Mouse (Mus musculus): Measurements from ENCODE around the gene Upf1. TPM values are rescaled to one million over a fixed set of nuclear protein-coding genes. Genes with fewer than 3 reads are reported as not detected.
A peak's percentile ranks its signal among the peaks of the same experiment; 100 is the strongest.

Upf1 gene
- polyA plus RNA-seq, 1 experiment = 47.2 TPM

DNA sequence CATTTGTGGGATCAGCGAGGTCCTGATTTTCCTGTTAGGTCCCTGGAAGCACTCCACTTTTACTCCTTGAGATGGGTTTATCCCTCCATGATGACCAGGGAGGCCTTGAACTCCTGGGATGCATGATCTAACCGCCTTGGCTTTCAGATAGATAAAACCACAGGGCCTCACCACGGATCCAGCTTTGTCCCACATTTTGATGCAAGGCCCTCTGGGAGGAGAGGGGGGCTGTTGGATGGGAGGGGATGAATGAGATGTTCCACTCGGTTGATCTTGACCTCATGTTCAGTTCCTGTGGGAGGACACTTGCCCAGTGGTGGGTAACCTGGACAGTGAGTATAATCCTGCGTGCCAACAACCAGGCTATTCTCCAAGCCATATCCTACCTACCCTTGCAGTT lies 68.7 kb downstream of the Upf1 start:
- TF ChIP-seq MYOD1 (IDR thresholded peaks at IDR 0.05; ENCODE audit: control insufficient read depth, insufficient read length, low read depth) = no peak
- no peak for TF ChIP-seq MYOG (IDR thresholded peaks at IDR 0.05; ENCODE audit: control insufficient read depth, extremely low read depth, insufficient read length)
- no peak for TF ChIP-seq MAX (IDR thresholded peaks at IDR 0.05)
- no peak for TF ChIP-seq USF1 (IDR thresholded peaks at IDR 0.05; ENCODE audit: low read depth)
- H3K4me3 ChIP-seq (ENCODE audit: insufficient read depth, poor library complexity, severe bottlenecking) = no peak overlapping the region
- H3K79me2 ChIP-seq (ENCODE audit: control insufficient read depth, insufficient read depth) = peaks cover 37% of the 10 kb centered on the region
- no peak overlapping the region for H3ac ChIP-seq (ENCODE audit: control insufficient read depth, insufficient read length, low read depth)
- H3K27me3 ChIP-seq (ENCODE audit: control insufficient read depth, insufficient read depth, insufficient read length) = no peaks in the 10 kb centered on the region
- H3K79me3 ChIP-seq (ENCODE audit: low read depth) = peaks cover 17% of the 10 kb centered on the region
- H3K36me3 ChIP-seq (ENCODE audit: control insufficient read depth, insufficient read depth) = peaks cover 27% of the 10 kb centered on the region

DNA sequence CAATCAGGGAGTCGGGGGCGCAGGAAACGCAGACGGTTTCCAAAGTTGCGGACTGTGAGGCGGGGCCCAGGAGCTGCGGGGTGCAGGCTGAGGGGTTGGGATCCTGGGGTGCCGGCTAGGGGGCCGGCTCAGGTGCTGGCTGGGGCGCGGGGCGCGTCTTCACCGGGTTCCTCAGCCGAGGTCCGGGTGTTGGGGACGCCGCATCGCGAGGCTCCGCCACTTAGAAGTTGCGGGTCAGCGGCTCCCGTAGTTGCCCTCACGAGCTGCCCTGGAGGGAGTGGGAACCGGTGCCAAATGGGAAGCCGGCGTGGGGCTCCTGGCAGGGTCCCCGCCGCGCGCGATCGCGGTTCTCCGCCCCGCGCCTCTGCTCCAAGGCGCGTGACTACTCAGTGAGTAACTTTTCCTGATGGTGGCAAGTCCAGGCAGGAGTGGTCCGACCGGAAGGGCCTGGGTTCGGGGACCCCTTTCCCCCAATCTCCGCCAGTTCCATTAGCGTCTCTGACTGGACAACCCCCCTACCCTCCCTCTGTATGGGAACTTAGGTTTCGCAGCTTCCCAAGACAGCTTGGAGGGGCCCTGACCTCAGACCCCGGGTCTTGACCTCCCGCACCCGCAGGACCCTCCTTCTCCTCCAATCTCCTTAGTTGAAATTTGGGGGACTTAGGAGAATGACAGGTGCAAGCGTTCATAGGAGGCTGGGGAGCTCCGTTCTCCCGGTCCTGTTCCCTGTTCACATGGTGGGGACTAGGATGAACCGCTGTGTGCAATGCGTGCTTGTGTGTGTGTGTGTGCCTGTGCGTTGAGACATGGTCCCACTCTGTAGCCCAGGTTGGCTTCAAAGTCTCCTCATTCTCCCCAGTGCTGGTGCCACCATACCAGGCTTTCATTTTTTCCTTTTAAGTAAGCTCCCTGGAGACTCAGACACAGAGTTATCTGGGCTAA lies 69.7 kb downstream of the Upf1 start:
- Histone ChIP-seq H3K27me3 (ENCODE audit: control insufficient read depth, insufficient read depth, insufficient read length) (no peaks in the 10 kb centered on the region), H3K36me3 (ENCODE audit: control insufficient read depth, insufficient read depth) (peaks cover 26% of the 10 kb centered on the region), H3K79me2 (ENCODE audit: control insufficient read depth, insufficient read depth) (peaks cover 37% of the 10 kb centered on the region), H3K4me3 (ENCODE audit: insufficient read depth, poor library complexity, severe bottlenecking) (peak overlapping the region; percentile 79), H3K79me3 (ENCODE audit: low read depth) (peaks cover 17% of the 10 kb centered on the region), H3ac (ENCODE audit: control insufficient read depth, insufficient read length, low read depth) (peak overlapping the region; percentile 97)
- TF ChIP-seq USF1 (IDR thresholded peaks at IDR 0.05; ENCODE audit: low read depth) (no peak), FOSL1 (IDR thresholded peaks at IDR 0.05; ENCODE audit: insufficient read depth, low read length, poor library complexity, severe bottlenecking) (no peak), CTCF (IDR thresholded peaks at IDR 0.05; ENCODE audit: control insufficient read depth, insufficient read depth, insufficient read length) (no peak)

DNA sequence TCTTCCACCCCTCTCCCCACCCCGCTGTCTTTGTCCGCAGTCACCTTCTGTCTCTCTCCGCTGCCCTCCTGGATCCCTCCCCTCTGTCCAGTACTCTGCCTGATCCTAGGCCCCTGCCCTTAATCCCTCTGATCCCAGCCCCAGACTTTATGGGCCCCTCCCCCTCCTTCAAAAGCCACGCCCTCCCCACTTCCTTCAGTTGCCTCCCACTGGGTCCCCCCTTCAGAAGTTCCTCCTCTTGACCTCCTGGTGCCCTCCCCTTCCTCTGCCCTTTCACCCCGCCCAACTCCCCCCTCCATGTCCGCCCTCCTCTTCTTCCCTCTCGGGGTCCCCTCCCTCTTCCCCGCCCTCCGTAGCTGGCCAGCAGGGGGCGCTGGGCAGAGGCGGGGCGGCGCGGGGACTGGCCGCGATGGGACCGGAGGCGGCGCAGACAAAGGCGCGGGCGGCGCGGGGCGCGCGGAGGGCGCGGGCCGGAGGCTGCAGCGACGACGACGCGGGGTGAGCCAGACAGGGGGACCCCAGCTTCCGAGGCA lies 70.4 kb downstream of the Upf1 start, which contains the start of gene Homer3:
TSS of gene Homer3 (plus strand) at position 225 of the 533 bp plus-strand sequence.
- Histone ChIP-seq H3K79me2 (ENCODE audit: control insufficient read depth, insufficient read depth) (peaks cover 37% of the 10 kb centered on the region), H3K27me3 (ENCODE audit: control insufficient read depth, insufficient read depth, insufficient read length) (no peaks in the 10 kb centered on the region), H3ac (ENCODE audit: control insufficient read depth, insufficient read length, low read depth) (peak within 1 kb of the TSS; percentile 97), H3K4me3 (ENCODE audit: insufficient read depth, poor library complexity, severe bottlenecking) (peak within 1 kb of the TSS; percentile 79), H3K36me3 (ENCODE audit: control insufficient read depth, insufficient read depth) (peaks cover 24% of the 10 kb centered on the region), H3K79me3 (ENCODE audit: low read depth) (peaks cover 17% of the 10 kb centered on the region)
- TF ChIP-seq CTCF (IDR thresholded peaks at IDR 0.05; ENCODE audit: control insufficient read depth, insufficient read depth, insufficient read length) = peak; percentile 94
- no peak for TF ChIP-seq USF1 (IDR thresholded peaks at IDR 0.05; ENCODE audit: low read depth)
- no peak for TF ChIP-seq CEBPB (IDR thresholded peaks at IDR 0.05; ENCODE audit: low read depth)

Other genes starting within 250 kb of the Upf1 start
- not detected for gene Ncan, start 232.4 kb downstream of the Upf1 start, polyA plus RNA-seq (2012; fragmentation: generic; extraction: Trizol)
- gene Nr2c2ap, start 221.9 kb downstream of the Upf1 start, polyA plus RNA-seq (2012; fragmentation: generic; extraction: Trizol) = 37.3 TPM
- gene Rfxank, start 214.1 kb downstream of the Upf1 start, polyA plus RNA-seq (2012; fragmentation: generic; extraction: Trizol) = 7.9 TPM
- gene Borcs8, start 213.8 kb downstream of the Upf1 start, polyA plus RNA-seq (2012; fragmentation: generic; extraction: Trizol) = 49.8 TPM
- 0.05 TPM for gene Mef2b, start 213.6 kb downstream of the Upf1 start, polyA plus RNA-seq (2012; fragmentation: generic; extraction: Trizol)
- 57.8 TPM for gene Tmem161a, start 180.9 kb downstream of the Upf1 start, polyA plus RNA-seq (2012; fragmentation: generic; extraction: Trizol)
- gene Slc25a42, start 141.0 kb downstream of the Upf1 start, polyA plus RNA-seq (2012; fragmentation: generic; extraction: Trizol) = 0.61 TPM
- gene Sugp2, start 119.1 kb downstream of the Upf1 start, polyA plus RNA-seq (2012; fragmentation: generic; extraction: Trizol) = 7.8 TPM
- 48.5 TPM for gene Armc6, start 118.8 kb downstream of the Upf1 start, polyA plus RNA-seq (2012; fragmentation: generic; extraction: Trizol)
- 66.5 TPM for gene Homer3, start 70.5 kb downstream of the Upf1 start, polyA plus RNA-seq (2012; fragmentation: generic; extraction: Trizol)
- gene Ddx49, start 50.8 kb downstream of the Upf1 start, polyA plus RNA-seq (2012; fragmentation: generic; extraction: Trizol) = 136 TPM
- gene Cope, start 50.8 kb downstream of the Upf1 start, polyA plus RNA-seq (2012; fragmentation: generic; extraction: Trizol) = 158 TPM
- gene Cers1, start 37.5 kb downstream of the Upf1 start, polyA plus RNA-seq (2012; fragmentation: generic; extraction: Trizol) = 0.23 TPM
- 0.16 TPM for gene Gdf1, start 23.5 kb downstream of the Upf1 start, polyA plus RNA-seq (2012; fragmentation: generic; extraction: Trizol)
- gene Comp, start 20.3 kb upstream of the Upf1 start, polyA plus RNA-seq (2012; fragmentation: generic; extraction: Trizol) = 0.20 TPM
- 11.7 TPM for gene Crtc1, start 86.3 kb upstream of the Upf1 start, polyA plus RNA-seq (2012; fragmentation: generic; extraction: Trizol)
- gene Klhl26, start 123.7 kb upstream of the Upf1 start, polyA plus RNA-seq (2012; fragmentation: generic; extraction: Trizol) = 34.4 TPM
- gene Tmem59l, start 134.1 kb upstream of the Upf1 start, polyA plus RNA-seq (2012; fragmentation: generic; extraction: Trizol) = 0.36 TPM
- gene Crlf1, start 139.9 kb upstream of the Upf1 start, polyA plus RNA-seq (2012; fragmentation: generic; extraction: Trizol) = 294 TPM
- gene Rex1bd, start 153.5 kb upstream of the Upf1 start, polyA plus RNA-seq (2012; fragmentation: generic; extraction: Trizol) = 199 TPM
- 1,556 TPM for gene Uba52, start 157.5 kb upstream of the Upf1 start, polyA plus RNA-seq (2012; fragmentation: generic; extraction: Trizol)
- 256 TPM for gene Fkbp8, start 174.4 kb upstream of the Upf1 start, polyA plus RNA-seq (2012; fragmentation: generic; extraction: Trizol)
- gene Kxd1, start 174.7 kb upstream of the Upf1 start, polyA plus RNA-seq (2012; fragmentation: generic; extraction: Trizol) = 47.5 TPM
- gene Ell, start 186.2 kb upstream of the Upf1 start, polyA plus RNA-seq (2012; fragmentation: generic; extraction: Trizol) = 12.3 TPM
- 78.6 TPM for gene Isyna1, start 241.1 kb upstream of the Upf1 start, polyA plus RNA-seq (2012; fragmentation: generic; extraction: Trizol)

Measured in C2C12 (cell line).